Mouse (Mus musculus) lung, embryonic 14.5 days (tissue): ENCODE data around the gene Xirp2. TPM values are rescaled to one million over a fixed set of nuclear protein-coding genes. Genes with fewer than 3 reads are reported as not detected.
"Not testable (repeated sequence)": the region's sequence is repeated elsewhere in the genome, so short reads cannot be mapped to it uniquely, and the experiment has no call there.

ENCODE experiments used
- ATAC-seq: fragments of 200-750 bp; cut with Nextera tagmentation; 2 replicates; pipeline ENCODE4 v1.8.0; 2017; ENCODE audit warnings: mild to moderate bottlenecking, moderate TSS enrichment, moderate library complexity; ENCODE audit not compliant: insufficient read depth
- DNase-seq: peaks from one replicate; pipeline ENCODE4 v3.0.0-alpha.2; 2015
- H3K27ac ChIP-seq: fragments of 300-500 bp; sonication (generic); 2 replicates; pipeline ENCODE4 v1.5.1; 2014; ENCODE audit warnings: low read depth, mild to moderate bottlenecking, moderate library complexity
- H3K27me3 ChIP-seq: fragments of 300-500 bp; sonication (generic); 2 replicates; pipeline ENCODE4 v1.6.1; 2014; ENCODE audit warnings: low read length, control low read depth; ENCODE audit not compliant: insufficient read depth
- H3K36me3 ChIP-seq: fragments of 300-500 bp; sonication (generic); 2 replicates; pipeline ENCODE4 v1.6.1; 2014; ENCODE audit warnings: control low read depth; ENCODE audit not compliant: insufficient read depth
- H3K4me1 ChIP-seq: fragments of 300-500 bp; sonication (generic); 2 replicates; pipeline ENCODE4 v1.6.1; 2014; ENCODE audit warnings: antibody characterized with exemption, control low read depth; ENCODE audit not compliant: insufficient read depth
- H3K4me2 ChIP-seq: fragments of 300-500 bp; sonication (generic); 2 replicates; pipeline ENCODE4 v1.6.1; 2014; ENCODE audit warnings: mild to moderate bottlenecking
- H3K4me3 ChIP-seq: fragments of 300-500 bp; sonication (generic); 2 replicates; pipeline ENCODE4 v1.5.1; 2014; ENCODE audit warnings: low read depth, low read length
- H3K9ac ChIP-seq: fragments of 300-500 bp; sonication (generic); 2 replicates; pipeline ENCODE4 v1.6.1; 2014
- H3K9me3 ChIP-seq: fragments of 300-500 bp; sonication (generic); 2 replicates; pipeline ENCODE4 v1.6.1; 2016; ENCODE audit warnings: low read depth, low read length, control low read depth
- CTCF ChIP-seq: IDR thresholded peaks from 2 replicates; pipeline ENCODE4 v1.5.1; 2016; ENCODE audit warnings: antibody characterized with exemption, low read depth
- WGBS: fragments of 180-500 bp; shearing (Covaris S2); extraction: QIAGEN DNeasy Blood & Tissue Kit; methylation state at CpG from one replicate; pipeline ENCODE4 v1.1.7; 2014; 5-methylcytosine and 5-hydroxymethylcytosine counted together
- polyA plus RNA-seq: library from polyadenylated mRNA; unstranded; fragments of >200 nt; fragmentation: Nextera tagmentation; extraction: Ambion mirVana; gene quantifications from 2 replicates; pipeline ENCODE4 v1.2.1, GENCODE M21; 2014

Xirp2 gene
- polyA plus RNA-seq, 1 experiment from 2014 or later: not detected

GRCm38 (mm10) chr2:67460857-67461256 lies 15.1 kb downstream of the Xirp2 start:
- Histone ChIP-seq H3K36me3 (no peaks in the 10 kb centered on the region), H3K9me3 (no peaks in the 10 kb centered on the region), H3K27me3 (no peaks in the 10 kb centered on the region), H3K4me3 (no peak overlapping the region), H3K27ac (no peak overlapping the region), H3K4me1 (no peaks in the 10 kb centered on the region), H3K4me2 (no peak overlapping the region), H3K9ac (no peak overlapping the region)
- 82% methylated on average over 3 of the region's 3 CpGs for WGBS
- ATAC-seq (no peak), DNase-seq (no peak)
- no peak for TF ChIP-seq CTCF

GRCm38 (mm10) chr2:67467036-67467435 lies 21.2 kb downstream of the Xirp2 start:
- H3K27ac ChIP-seq: no peak overlapping the region
- no peak for DNase-seq
- no peaks in the 10 kb centered on the region for H3K36me3 ChIP-seq
- ATAC-seq: no peak
- H3K4me1 ChIP-seq: no peaks in the 10 kb centered on the region
- H3K27me3 ChIP-seq: no peaks in the 10 kb centered on the region
- whole genome bisulfite sequencing: 83% methylated on average over 7 of the region's 7 CpGs
- TF ChIP-seq CTCF: no peak
- H3K4me3 ChIP-seq: no peak overlapping the region
- no peak overlapping the region for H3K9ac ChIP-seq
- no peak overlapping the region for H3K4me2 ChIP-seq
- H3K9me3 ChIP-seq: no peaks in the 10 kb centered on the region

- not testable (repeated sequence) for H3K27me3 ChIP-seq, H3K4me2 ChIP-seq, DNase-seq, ATAC-seq, H3K4me1 ChIP-seq, H3K9ac ChIP-seq, H3K4me3 ChIP-seq, H3K27ac ChIP-seq, H3K9me3 ChIP-seq, H3K36me3 ChIP-seq
- WGBS: 47% methylated on average over 5 of the region's 5 CpGs
These were observed 24.2 kb downstream of the Xirp2 start for GRCm38 (mm10) chr2:67470030-67470429.

GRCm38 (mm10) chr2:67477753-67478152 lies 32.0 kb downstream of the Xirp2 start:
- Histone ChIP-seq H3K4me3 (no peak overlapping the region), H3K27ac (no peak overlapping the region), H3K36me3 (no peaks in the 10 kb centered on the region), H3K4me2 (no peak overlapping the region), H3K9me3 (no peaks in the 10 kb centered on the region), H3K9ac (no peak overlapping the region), H3K4me1 (no peaks in the 10 kb centered on the region), H3K27me3 (no peaks in the 10 kb centered on the region)
- DNase-seq (peak; percentile 85), ATAC-seq (no peak)
- 17% methylated on average over 6 of the region's 6 CpGs for WGBS
- TF ChIP-seq CTCF: peak; percentile 68

GRCm38 (mm10) chr2:67481051-67481450 lies 35.2 kb downstream of the Xirp2 start:
- no peak for DNase-seq
- Histone ChIP-seq H3K9ac (no peak overlapping the region), H3K9me3 (no peaks in the 10 kb centered on the region), H3K27ac (no peak overlapping the region), H3K4me1 (no peaks in the 10 kb centered on the region), H3K36me3 (no peaks in the 10 kb centered on the region), H3K4me3 (no peak overlapping the region), H3K4me2 (no peak overlapping the region), H3K27me3 (no peaks in the 10 kb centered on the region)
- no peak for ATAC-seq
- WGBS: 63% methylated on average over 3 of the region's 3 CpGs
- TF ChIP-seq CTCF: no peak

- 89% methylated on average over 6 of the region's 6 CpGs for WGBS
- DNase-seq (no peak), ATAC-seq (no peak)
- Histone ChIP-seq H3K9me3 (no peaks in the 10 kb centered on the region), H3K4me2 (no peak overlapping the region), H3K27me3 (no peaks in the 10 kb centered on the region), H3K4me3 (no peak overlapping the region), H3K9ac (no peak overlapping the region), H3K36me3 (no peaks in the 10 kb centered on the region), H3K4me1 (no peaks in the 10 kb centered on the region), H3K27ac (no peak overlapping the region)
- no peak for TF ChIP-seq CTCF
These were observed 40.9 kb downstream of the Xirp2 start for GRCm38 (mm10) chr2:67486721-67487120.

GRCm38 (mm10) chr2:67487162-67487561 lies 41.4 kb downstream of the Xirp2 start:
- 67% methylated on average over 3 of the region's 3 CpGs for WGBS
- H3K36me3 ChIP-seq: no peaks in the 10 kb centered on the region
- no peak overlapping the region for H3K4me2 ChIP-seq
- TF ChIP-seq CTCF: no peak
- no peaks in the 10 kb centered on the region for H3K27me3 ChIP-seq
- no peak overlapping the region for H3K27ac ChIP-seq
- H3K4me3 ChIP-seq: no peak overlapping the region
- no peak overlapping the region for H3K9ac ChIP-seq
- no peak for DNase-seq
- no peaks in the 10 kb centered on the region for H3K9me3 ChIP-seq
- no peak for ATAC-seq
- H3K4me1 ChIP-seq: no peaks in the 10 kb centered on the region
